Mouse (Mus musculus) gonadal fat pad, adult 2 months (tissue): ENCODE data around the gene Abo. TPM values are rescaled to one million over a fixed set of nuclear protein-coding genes. Genes with fewer than 3 reads are reported as not detected.
"Not testable (repeated sequence)": the region's sequence is repeated elsewhere in the genome, so short reads cannot be mapped to it uniquely, and the experiment has no call there.

Experiments used
- DNase-seq: peaks from one replicate; pipeline ENCODE4 v3.0.0-alpha.2; 2012; ENCODE audit warnings: low read depth
- polyA plus RNA-seq: library from polyadenylated mRNA; depleted of rRNA; stranded (reverse); fragments of >200 nt; gene quantifications from 2 replicates; pipeline ENCODE4 v1.2.3, GENCODE M21; 2012; rRNA removed

Gene Abo
- polyA plus RNA-seq = 13.0 and 17.6 TPM in 2 replicates

DNA sequence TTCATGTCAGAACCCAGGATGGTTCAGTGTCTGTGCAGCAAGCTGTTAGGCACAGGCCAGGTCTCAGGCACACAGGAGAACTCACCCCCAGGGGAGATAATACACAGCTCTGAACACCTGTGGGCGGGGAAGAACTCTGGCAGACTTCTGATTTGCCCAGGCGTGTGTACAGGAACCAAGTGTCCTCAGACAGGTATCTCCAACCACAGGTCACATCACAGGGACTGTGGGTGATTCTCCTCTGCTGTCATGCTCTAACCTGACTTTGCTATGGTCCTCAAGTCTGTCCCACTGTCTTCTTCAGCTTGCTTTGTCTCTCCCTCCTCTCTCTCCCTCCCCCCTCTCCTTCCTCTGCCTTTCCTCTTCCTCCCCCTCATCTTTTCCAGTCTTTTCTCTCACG is at the start of gene Abo:
Gene Abo (minus strand): TSS at position 101 of the 400 bp plus-strand sequence.
- DNase-seq = no peak

GRCm38 (mm10) chr2:26914148-26914941 is 49.6 kb upstream of the Abo start:
- DNase-seq = no peak

- DNase-seq = no peak
Observed at GRCm38 (mm10) chr2:26913416-26914147, 48.8 kb upstream of the Abo start.

DNA sequence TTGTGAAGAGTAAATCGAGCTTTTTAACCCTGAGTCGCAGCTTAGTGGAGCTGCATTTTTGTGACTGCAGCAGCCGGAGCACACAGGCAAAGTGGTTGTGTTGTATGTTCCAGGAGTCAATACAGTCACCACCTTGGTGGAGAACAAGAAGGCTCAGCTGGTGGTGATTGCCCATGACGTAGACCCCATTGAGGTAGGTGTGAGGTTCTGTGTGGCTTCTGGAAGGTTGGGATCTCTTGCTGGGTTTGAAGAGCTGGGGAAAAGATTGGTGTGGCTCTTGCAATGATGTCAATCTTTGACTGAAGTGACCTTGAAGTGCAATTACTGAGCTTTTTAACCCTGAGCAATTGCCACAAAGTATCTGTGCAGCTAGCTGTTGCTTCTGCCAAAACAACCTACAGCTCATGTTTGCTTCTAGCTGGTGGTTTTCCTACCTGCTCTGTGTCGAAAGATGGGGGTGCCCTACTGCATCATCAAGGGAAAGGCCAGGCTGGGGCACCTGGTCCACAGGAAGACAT is 47.5 kb upstream of the Abo start:
- DNase-seq = no peak

DNA sequence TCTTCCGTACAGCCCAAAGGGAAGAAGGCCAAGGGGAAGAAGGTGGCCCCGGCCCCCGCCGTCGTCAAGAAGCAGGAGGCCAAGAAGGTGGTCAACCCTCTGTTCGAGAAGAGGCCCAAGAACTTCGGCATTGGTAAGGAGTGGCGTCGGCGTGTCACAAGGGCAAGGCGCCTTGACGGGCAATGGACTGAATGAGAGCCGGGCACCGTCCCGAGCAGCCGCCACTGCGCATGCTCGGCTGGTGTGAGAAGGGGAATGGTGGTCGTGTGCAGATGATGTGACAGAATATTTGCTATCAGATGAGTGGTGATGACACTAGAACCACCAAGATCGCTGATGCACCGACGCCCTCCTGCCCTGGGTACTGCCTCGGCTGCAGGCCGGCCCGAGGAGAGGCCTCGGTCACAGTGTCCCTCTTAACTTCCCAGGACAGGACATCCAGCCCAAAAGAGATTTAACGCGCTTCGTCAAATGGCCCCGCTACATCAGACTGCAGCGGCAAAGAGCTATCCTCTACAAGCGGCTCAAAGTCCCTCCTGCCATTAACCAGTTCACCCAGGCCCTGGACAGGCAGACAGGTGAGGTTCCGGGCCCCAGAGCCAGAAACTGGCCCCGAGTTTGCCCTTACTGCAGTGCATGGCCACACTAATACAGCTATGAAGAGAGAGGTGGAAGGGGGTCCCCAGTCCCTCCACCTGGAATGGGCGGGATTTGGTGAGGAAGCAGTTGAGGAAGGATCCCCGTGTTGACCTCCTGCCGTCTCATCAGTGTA is 46.4 kb upstream of the Abo start:
- DNase-seq = no peak

GRCm38 (mm10) chr2:26910124-26910993 is 45.6 kb upstream of the Abo start, which contains the start of the genes Med22 and Rpl7a:
TSS of gene Med22 (minus strand) at chr2:26910677.
TSS of gene Rpl7a (plus strand) at chr2:26910764.
- no peak for DNase-seq

DNA sequence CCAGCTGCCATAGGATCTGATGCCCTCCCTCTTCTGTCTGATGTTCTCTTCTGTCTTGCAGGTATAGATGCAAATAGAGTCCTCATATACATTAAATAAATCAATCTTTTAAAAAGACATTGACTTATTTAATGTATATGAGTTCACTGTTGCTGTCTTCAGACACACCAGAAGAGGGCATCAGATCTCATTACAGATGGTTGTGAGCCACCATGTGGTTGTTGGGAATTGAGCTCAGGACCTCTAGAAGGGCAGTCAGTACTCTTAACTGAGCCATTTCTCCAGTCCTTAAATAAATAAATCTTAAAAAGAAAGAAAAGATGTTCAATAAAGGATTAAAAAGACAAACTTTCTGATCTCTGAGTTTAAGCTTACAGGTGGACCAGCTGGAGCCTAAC is 44.6 kb upstream of the Abo start:
- no peak for DNase-seq

DNA sequence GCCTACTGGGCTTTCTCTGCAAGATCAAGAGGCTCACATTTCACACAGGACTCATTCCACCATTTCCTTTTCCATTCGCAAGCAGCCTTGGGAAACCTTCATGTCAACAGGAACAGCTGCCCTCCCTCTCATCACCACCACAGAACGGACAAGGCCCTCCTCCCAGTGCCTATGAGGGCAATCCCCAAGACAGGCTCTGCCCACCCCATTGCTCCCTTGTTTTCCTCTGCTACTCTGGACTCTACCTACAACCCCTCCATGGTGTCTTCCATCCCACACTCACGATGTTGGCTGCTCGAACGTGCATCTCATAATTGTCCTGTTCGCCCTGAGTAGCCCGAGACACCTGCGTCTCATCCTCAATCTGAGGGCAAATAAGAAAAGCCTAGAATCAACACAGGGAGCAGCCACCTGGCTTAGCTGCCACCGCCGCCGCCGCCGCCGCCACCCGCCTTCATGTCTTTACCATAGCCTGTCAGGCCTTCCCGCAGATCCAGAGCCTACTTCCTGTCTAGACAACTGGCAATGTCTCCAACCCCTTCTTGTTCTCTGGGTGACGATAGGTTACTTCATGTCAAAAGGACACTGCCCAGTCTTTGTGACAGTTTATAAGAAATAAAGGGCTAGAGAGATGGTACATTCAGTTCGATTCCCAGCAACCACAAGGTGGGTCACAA is 44.1 kb upstream of the Abo start:
- no peak for DNase-seq

DNA sequence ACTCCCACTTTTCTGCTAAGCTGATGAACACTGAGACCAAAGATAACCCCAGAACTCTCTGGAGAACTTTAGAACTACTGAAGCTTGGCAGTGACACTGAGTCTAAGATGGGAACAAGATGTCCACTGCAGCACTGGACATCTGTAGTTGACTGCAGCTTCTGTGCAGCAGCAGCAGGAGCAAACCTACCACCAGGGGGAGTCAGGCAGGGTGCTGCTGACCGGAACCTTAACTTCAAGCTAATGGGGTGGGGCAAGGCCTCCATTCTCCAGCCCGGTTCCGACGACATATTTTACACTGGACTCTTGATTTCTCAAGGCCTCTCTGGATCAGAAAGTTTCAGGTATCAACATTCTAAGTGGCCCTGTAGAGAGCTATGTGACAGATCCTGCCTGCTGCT is 42.3 kb upstream of the Abo start:
- DNase-seq = no peak

DNA sequence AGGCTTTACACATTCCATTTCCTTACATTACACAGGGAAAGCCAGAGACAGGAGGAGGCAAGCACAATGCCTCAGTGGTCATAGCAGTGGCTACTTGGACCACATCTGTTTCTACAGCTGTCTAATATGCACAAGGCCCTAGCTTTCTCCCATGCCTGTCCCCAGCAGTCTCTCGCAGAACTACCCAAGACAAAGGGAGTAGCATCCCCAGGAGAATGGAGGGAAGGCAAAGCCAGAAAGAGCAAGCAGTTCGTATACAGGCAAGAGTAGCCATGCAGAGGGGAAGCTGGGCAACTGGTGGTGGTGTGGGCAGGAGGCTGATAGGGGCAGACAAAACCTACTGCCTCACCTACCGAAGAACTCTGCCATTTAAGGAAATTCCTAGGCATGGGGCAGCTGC is 41.7 kb upstream of the Abo start:
- no peak for DNase-seq

DNA sequence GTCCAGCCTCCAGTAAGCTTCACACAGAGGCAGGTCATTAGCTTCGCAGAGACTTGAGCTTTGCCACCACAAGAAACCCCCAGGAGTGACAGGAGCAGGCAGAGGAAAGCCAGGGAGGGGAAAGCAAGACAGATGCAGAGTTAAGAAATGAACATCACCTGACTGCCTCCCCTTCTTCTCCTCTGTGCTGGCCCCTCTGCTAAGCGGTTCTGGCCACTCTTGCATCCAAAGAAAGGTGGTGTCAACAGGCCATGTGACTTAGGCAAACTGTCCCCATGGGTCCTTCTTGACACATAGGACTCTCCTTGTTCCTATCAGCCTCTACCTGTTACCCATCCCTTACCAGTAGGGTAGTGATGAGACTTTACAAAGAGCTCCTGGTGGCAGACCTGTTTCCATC is 41.2 kb upstream of the Abo start:
- DNase-seq = no peak

- no peak for DNase-seq
Observed at GRCm38 (mm10) chr2:26903311-26903710, 38.5 kb upstream of the Abo start.

DNA sequence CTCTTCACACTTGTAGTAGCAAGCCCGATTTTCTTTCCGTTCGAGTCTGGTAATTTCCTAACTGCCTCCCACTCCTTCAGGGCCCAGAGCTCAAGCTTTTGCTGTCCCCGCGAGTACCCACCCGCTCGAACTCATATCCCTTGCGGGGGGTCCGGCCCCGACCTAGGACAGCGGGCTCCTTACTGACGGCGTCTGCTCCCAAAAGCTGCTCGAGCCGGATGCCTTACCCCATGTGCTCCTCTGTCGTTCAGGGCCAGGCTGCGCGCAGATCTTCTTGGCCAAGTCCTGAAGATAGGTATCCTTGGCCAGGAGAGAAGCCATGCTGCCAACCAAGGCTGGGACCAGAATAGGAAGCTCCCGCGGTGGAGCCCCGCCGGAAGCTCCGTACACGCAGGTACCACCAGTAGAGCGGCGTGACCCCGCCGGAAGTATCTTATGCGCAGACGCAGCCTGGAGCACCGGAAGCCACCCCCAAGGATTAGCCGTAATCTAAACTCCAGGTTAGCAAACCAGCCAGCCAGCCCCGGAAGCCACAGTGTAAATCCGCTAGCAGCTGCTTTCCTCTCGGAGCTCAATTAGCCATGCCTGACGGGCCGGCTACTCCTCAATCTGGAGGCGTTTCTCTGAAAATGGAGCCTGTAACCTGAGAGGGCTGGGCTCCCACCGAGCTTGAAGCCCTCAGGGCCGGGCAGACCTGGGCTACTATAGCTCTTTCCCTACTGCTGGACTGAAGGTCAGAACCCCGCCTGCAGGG is 37.9 kb upstream of the Abo start, which contains the start of gene Surf6:
Gene Surf6 (minus strand): TSS at position 413 of the 754 bp plus-strand sequence.
- DNase-seq = no peak

DNA sequence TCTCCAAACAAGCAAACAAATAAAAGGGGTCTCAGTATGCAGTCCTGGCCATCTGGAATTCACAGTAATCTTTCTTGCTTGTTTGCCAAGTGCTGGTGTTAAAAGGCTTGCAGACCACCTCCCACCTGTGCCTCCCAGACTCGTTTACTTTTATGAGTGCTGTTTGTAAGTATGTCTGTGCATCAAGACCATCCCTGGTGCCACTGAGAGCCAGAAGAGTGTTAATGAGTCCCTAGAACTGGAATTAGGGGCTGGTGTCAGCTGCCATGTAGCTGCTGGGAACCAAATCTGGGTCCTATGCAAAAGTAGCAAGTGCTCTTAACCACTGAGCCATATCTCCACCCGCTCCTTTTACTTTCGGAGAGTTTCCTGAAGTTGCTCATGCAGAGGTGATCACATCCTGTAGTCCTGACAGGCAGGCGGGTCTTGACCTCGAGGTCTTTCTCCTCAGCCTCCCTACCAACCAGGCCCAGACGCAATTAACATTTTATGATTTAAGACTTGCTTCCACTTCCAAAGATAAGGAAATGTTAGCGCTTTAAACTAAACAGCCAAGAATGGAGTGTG is 37.1 kb upstream of the Abo start:
- no peak for DNase-seq

DNA sequence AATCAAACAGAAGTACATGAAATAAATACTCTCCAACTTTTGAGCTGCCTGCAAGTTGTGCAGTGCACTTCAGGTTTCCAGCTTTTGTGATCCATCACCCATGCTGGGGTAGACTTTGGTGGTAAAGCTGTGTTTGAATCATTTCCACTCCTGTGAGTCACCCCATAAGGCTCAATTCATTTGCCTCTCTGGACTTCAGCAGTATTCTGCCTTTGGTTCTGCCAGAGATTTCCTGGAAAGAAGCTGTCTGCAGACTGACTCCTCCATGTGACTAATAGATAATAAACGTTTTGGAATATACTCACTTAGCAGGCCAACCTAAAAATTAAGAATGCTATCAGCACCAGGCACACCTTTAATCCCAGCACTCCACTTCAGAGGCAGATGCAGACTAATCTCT is 36.0 kb upstream of the Abo start:
- DNase-seq = no peak

DNA sequence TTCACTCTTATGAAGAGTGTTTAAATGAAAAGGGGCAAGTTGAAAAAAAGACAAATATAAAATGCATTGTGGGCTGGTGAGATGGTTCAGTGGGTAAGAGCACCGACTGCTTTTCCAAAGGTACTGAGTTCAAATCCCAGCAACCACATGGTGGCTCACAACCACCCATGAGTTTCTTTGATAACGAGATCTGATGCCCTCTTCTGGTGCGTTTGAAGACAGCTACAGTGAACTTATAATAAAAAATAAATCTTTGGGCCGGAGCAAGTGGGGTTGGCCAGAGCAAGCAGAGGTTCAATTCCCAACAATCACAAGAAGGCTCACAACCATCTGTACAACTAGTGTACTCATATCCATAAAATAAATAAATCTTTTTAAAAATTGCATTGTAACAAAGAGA is 31.1 kb upstream of the Abo start:
- no peak for DNase-seq

DNA sequence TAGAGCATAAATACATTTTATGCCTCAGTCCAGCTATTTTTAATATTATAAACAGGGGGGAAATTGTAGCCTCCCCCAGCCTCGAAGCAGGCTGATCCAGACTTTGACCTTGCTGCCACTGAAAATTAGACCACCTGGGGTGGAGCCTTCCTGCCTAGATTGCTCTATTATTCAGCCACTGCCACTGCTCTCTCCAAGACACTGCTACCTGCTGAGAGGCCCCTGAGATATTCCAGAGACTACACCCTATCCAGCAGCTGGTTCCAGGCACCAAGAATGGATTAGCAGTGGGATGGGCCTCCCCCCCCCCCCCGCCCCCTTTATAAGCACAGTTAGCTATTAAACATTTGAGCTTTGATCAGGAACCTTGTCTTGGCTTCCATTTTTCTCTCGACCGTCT is 21.4 kb upstream of the Abo start:
- not testable (repeated sequence) for DNase-seq

GRCm38 (mm10) chr2:26885541-26885940 is 20.8 kb upstream of the Abo start:
- DNase-seq = not testable (repeated sequence)

DNA sequence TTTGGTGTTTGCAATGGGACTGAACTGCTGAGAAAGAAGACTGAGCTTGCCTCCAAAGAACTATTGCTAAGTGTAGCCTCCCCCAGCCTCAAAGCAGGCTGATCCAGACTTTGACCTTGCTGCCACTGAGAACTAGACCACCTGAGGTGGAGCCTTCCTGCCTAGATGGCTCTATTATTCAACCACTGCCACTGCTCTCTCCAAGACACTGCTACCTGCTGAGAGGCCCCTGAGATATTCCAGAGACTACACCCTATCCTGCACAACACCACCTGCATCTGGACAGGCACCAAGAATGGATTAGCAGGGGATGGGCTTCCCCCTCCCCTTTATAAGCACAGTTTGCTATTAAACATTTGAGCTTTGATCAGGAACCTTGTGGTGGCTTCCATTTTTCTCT is 13.8 kb upstream of the Abo start:
- no peak for DNase-seq
